Mouse (Mus musculus) brain, embryonic 14.5 days (tissue): ENCODE results near the gene Pibf1. TPM values are rescaled to one million over a fixed set of nuclear protein-coding genes. Genes with fewer than 3 reads are reported as not detected.

Experiments used
- DNase-seq: peaks from one replicate; pipeline ENCODE4 v3.0.0-alpha.2; 2011; ENCODE audit warnings: low read depth
- CTCF ChIP-seq: fragments of 200-500 bp; IDR thresholded peaks from 2 replicates; pipeline ENCODE4 v1.5.1; 2012; ENCODE audit warnings: inconsistent platforms, mild to moderate bottlenecking, moderate library complexity, borderline replicate concordance; ENCODE audit not compliant: insufficient read depth, insufficient read length; ENCODE audit errors: extremely low read depth
- POLR2A ChIP-seq: fragments of 200-500 bp; IDR thresholded peaks from 2 replicates; pipeline ENCODE4 v1.6.1; 2012; ENCODE audit warnings: mild to moderate bottlenecking, inconsistent platforms, borderline replicate concordance; ENCODE audit not compliant: poor library complexity, insufficient read depth, insufficient read length, severe bottlenecking; ENCODE audit errors: extremely low read depth
- polyA plus RNA-seq: library from polyadenylated mRNA; depleted of rRNA; stranded (reverse); fragments of >200 nt; gene quantifications from 2 replicates; pipeline ENCODE4 v1.2.3, GENCODE M21; 2012

Gene Pibf1
- polyA plus RNA-seq, 1 experiment, result 10.1 TPM

- TF ChIP-seq CTCF (no peak), POLR2A (no peak)
- no peak for DNase-seq
Measured at GRCm38 (mm10) chr14:99108762-99109161, 9.5 kb downstream of the Pibf1 start.

- DNase-seq, result peak; percentile 47
- TF ChIP-seq POLR2A, result no peak
- peak; percentile 13; the same call in 1 of the 2 replicates for TF ChIP-seq CTCF
Measured at GRCm38 (mm10) chr14:99117576-99117975, 18.4 kb downstream of the Pibf1 start.

DNA sequence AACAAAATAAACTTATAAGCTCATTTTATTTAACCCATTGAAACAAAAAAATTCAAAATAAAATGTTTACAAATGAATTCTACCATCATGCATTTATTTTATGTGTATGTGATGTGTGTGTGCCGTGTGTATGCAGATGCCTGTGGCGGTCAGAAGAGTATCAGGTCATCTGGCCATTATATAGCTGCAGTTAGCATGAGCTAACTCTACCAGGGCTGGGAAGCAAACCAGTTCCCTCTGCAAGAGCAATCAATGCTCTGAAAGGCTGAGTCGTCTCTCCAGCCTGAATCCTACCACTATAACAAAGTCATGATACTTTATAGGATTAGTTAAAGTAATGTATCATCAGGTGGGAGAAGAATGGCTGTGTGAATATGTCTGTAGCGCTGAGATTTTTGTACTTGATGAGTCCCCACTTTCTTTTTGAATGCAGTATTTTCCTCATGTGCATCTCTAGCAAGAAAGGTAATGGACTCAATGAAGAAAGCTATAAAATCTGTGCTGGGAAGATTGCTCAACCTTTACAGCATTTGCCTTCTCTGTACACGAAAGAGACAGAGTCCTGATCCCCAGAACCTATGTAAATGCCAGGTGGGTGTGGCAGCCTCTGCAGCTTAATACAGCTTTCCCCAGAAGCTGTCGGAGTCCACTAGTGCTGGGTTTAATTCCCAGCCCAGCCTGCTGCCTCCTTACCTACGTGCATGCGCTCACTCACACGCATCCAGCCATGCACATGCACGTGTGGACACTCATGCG, 22.5 kb downstream of the Pibf1 start:
- DNase-seq, result no peak
- no peak for TF ChIP-seq POLR2A
- TF ChIP-seq CTCF, result no peak

GRCm38 (mm10) chr14:99124076-99124475, 24.9 kb downstream of the Pibf1 start:
- TF ChIP-seq CTCF, result no peak
- no peak for TF ChIP-seq POLR2A
- no peak for DNase-seq

- TF ChIP-seq POLR2A, result no peak
- no peak for TF ChIP-seq CTCF
- DNase-seq, result no peak
Measured at GRCm38 (mm10) chr14:99126713-99127112, 27.5 kb downstream of the Pibf1 start.

- no peak for DNase-seq
- TF ChIP-seq CTCF, result no peak
- TF ChIP-seq POLR2A, result no peak
Measured at GRCm38 (mm10) chr14:99127509-99127908, 28.3 kb downstream of the Pibf1 start.

GRCm38 (mm10) chr14:99129050-99129449, 29.8 kb downstream of the Pibf1 start:
- no peak for TF ChIP-seq POLR2A
- TF ChIP-seq CTCF, result no peak

GRCm38 (mm10) chr14:99134048-99134447, 34.8 kb downstream of the Pibf1 start:
- no peak for DNase-seq
- no peak for TF ChIP-seq CTCF
- no peak for TF ChIP-seq POLR2A

More at GRCm38 (mm10) chr14:99129050-99129449, 29.8 kb downstream of the Pibf1 start:
- no peak for DNase-seq

DNA sequence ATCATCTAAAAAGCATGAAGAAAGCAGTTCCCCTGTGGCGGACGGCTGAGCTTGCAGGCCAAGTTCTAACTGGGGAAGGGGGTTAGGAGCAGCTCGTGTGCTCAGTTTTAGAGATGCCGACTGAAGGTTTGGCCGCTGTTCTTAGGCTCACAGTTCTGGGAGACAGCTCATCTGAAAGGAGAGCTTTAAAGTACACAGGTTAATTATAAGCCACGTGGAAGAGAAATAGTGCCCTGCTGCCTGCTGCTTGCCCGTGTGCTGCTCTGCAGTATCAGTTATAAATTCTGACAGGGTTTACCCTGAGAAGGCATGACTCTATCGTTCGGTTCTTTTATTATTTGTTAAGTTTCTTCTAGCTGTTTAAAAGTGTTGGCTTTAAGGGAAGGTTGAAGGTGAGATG, 36.5 kb downstream of the Pibf1 start:
- DNase-seq, result no peak

GRCm38 (mm10) chr14:99136297-99136696, 37.1 kb downstream of the Pibf1 start:
- no peak for TF ChIP-seq POLR2A
- no peak for TF ChIP-seq CTCF
- no peak for DNase-seq

More for the DNA sequence above, 36.5 kb downstream of the Pibf1 start:
- TF ChIP-seq POLR2A, result no peak
- TF ChIP-seq CTCF, result no peak

DNA sequence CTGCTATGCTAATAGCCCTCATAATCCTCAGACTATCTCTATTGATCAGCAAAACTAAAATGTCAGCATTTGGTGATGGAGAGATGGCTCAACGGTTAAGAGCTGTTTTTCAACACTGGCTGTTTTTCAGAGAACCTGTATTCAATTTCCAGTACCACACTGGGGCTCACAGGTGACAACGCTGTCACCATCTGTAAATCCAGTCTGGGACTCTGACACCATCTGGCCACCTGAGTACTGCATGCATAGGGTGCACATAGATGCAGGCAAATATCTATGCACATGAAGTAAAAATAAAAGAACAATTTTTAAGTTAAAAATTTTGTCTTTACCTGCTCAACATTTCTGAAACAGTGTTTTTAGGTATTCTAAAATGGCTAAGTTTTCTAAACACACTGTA, 40.8 kb downstream of the Pibf1 start:
- DNase-seq, result no peak
- no peak for TF ChIP-seq POLR2A
